Mouse (Mus musculus) heart, postnatal 10 days (tissue): Measurements from ENCODE around the gene Suz12. TPM values are rescaled to one million over a fixed set of nuclear protein-coding genes. Genes with fewer than 3 reads are reported as not detected.

Experiments
- DNase-seq, 2 experiments: peaks; one replicate each; pipeline ENCODE4 v3.0.0; 2021
- intact Hi-C: fragments of 180-260 bp; cut with DNase I; formaldehyde crosslinking; loops from one replicate; pipeline ENCODE4 v1.15.1; 2025
- total RNA-seq, 2 experiments: library from RNA; stranded (reverse); gene quantifications; 2 replicates each; pipeline ENCODE4 v1.2.3; 2021

Gene Suz12
- total RNA-seq, 2 experiments from 2014 or later = 37.5 to 39.4 TPM

DNA sequence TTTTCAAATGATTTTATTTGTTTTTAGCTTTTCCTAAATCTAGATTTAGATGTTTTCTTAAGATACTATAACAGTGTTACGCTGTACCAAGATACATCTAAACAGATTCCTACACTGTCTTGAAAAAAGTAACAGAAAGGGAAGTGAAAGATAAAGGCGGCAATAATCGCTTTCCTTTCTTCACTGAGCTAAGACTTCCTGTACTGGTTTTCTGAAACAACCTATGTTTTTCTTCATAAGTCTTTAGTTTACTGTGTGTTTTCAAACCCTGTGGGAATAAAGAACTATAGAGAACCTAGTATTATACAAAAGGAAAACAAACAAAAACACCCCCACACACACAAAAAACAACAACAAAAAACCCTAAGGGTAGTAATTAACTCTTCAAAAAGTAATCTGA lies 79.5 kb downstream of the Suz12 start:
- intact Hi-C loops = no loop called here
- no peak for DNase-seq

DNA sequence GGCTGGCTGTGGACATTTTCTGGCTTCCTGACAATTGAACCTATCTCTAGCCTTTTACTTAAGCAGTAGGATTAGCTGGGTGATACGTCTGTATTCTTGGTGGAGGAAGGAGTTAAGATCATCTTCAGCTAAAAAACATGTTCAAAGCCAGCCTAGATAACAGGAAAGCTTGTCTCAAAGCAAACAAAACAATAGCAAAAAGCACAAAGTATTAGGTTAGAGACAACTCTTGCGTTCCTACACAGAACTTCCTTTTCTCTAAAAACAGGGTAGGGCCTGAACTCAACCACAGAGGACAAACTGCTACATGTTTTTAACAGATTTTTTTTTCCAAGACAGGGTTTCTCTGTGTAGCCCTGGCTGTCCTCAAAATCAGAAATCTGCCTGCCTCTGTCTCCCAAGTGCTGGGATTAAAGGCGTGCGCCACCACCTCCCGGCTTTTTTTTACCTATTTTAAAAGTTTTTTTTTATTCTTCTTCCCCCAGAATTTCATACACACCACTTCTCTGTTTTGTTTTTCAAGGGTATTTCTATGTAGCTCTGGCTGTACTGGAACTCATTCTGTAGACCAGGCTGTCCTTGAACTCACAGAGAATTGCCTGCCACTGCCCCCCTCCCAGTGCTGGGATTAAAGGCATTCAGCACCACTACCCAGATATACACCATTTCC lies 82.8 kb downstream of the Suz12 start:
- intact Hi-C loops = no loop called here
- DNase-seq = no peak

GRCm38 (mm10) chr11:80077784-80078545 lies 85.1 kb downstream of the Suz12 start:
- DNase-seq = no peak
- intact Hi-C loops = no loop called here

DNA sequence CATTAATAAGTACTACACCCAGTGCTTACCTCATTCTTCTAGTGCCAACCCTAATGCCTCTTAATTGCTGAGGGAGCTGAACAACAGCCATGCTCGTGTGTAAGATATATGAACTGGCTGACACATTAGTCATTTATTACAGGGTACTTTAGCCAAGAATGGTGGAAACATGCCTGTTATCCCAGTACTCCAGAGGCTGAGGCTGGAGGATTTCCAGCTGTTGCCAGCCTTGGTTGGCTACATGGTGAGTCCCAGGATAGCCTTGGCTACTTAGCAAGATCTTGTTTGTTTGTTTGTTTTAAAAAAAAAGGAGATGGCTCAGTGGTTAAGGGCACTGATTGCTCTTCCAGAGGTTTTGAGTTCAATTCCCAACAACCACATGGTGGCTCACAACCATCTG lies 85.9 kb downstream of the Suz12 start:
- DNase-seq = no peak
- intact Hi-C loops = no loop called here

DNA sequence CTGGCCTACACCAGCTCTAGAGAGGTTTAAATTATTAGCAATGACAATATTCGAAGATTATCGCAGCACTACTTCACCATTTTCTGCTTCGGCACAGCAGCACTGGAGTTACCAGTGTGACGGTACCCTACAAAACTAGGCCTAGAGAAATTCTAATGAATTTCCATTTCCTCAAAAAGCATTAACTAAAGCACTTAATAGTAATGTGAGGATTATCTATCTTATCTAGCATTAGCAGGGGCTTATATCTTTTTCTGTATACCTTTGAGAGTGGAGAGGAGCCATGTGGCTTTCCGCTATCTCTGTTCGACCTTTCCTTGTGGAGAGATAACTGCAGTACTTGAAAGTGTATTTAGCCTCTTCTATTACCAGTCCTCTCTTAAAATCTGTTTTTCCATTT lies 86.8 kb downstream of the Suz12 start:
- intact Hi-C loops = loop anchor here (5.0 kb wide), 1 partner anchor 103 kb away; the partner anchor contains the start of gene Rnf135

DNA sequence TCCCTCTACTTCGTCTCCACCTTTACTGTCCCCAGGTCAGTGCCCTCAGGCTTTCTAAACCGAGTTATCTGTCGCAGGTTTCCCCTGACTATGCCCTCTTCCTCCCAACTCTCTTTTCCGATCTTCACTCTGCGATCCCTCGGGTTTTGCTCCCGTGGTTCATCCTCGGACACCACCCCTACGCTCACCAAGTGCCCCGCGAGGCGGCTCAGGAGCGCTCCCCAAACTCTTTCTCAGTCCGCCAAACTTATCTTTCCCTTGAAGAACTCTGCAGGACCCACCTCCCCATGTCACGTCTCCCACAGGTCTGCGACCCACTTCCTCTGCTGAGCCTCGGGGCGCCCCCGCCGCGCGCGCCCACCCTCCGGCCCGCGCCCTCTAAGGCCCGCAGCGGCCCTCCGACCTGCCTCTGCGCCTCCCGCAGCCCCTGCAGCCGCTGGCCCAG lies 87.5 kb downstream of the Suz12 start:
- DNase-seq = peak in 1 of 2 experiments; percentile 64
- intact Hi-C loops = loop anchor here (5.0 kb wide), 1 partner anchor 102 kb away; the partner anchor contains the start of gene Rnf135

More for the DNA sequence above, 86.8 kb downstream of the Suz12 start:
- DNase-seq = no peak

GRCm38 (mm10) chr11:80080826-80081728 lies 88.2 kb downstream of the Suz12 start, which contains the start of gene Crlf3:
Crlf3 (minus strand) TSS chr11:80080991.
- intact Hi-C loops = loop anchor here (5.0 kb wide), 1 partner anchor 101 kb away; the partner anchor contains the start of gene Rnf135
- peak; percentile 96 to 97 for DNase-seq

GRCm38 (mm10) chr11:80081786-80082319 lies 88.9 kb downstream of the Suz12 start:
- DNase-seq = no peak
- intact Hi-C loops = loop anchor here (5.0 kb wide), 1 partner anchor 100 kb away; the partner anchor contains the start of gene Rnf135

Other genes starting within 250 kb of the Suz12 start
- 10 to 100 TPM; 23.4 to 27.9 TPM for gene Utp6, start 30.7 kb upstream of the Suz12 start, total RNA-seq
- gene Crlf3, start 87.9 kb downstream of the Suz12 start, total RNA-seq = 10 to 100 TPM; 16.6 to 26.5 TPM
- 1 to 10 TPM; 2.8 to 4.1 TPM for gene Atad5, start 96.3 kb downstream of the Suz12 start, total RNA-seq
- gene Tefm, start 149.1 kb downstream of the Suz12 start, total RNA-seq = 10 to 100 TPM; 22.6 to 23.7 TPM
- gene Adap2, start 161.0 kb downstream of the Suz12 start, total RNA-seq = 10 to 100 TPM in 1 of 2 experiments, 1 to 10 TPM in 1; 8.8 to 18.4 TPM
- 10 to 100 TPM in 1 of 2 experiments, 1 to 10 TPM in 1; 7.7 to 10.4 TPM for gene Rnf135, start 190.7 kb downstream of the Suz12 start, total RNA-seq
- gene Rhot1, start 215.9 kb downstream of the Suz12 start, total RNA-seq = 10 to 100 TPM; 67.4 to 72.5 TPM